8 mouse cellular contexts compared by ENCODE assay signal in the genomic region with DNA sequence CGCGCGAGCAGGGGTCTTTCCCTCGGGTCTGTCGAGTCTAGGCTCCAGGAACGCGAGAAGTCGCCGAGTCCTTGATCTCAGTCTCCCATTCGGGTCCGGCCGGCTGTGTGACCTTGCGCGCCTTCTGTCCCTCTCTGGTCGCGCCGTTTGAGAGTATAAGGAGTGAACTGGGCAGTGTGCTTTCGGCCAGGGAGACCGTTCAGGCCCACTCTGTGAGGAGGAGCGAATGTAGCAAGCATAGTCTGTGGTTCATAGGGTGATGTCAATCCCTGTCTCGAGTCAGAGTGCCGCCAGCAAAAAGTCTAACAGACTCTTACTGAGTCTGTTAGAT. TPM values are rescaled to one million over a fixed set of nuclear protein-coding genes. Genes with fewer than 3 reads are reported as not detected.
DNase-seq lines count a peak whose midpoint lies in the region; ATAC-seq and TF ChIP-seq lines count a peak whose summit lies in the region.

No protein-coding gene starts in this region.

- no peak for ATAC-seq in embryonic facial prominence, embryonic 15.5 days (ENCODE audit: insufficient number of reproducible peaks, low FRiP score, low TSS enrichment, low read depth)
- no peak for ATAC-seq in intestine, postnatal 0 days
- 0 out of 2 replicates have a peak, but pooled peaks have one; percentile 11 for ATAC-seq in neural tube, embryonic 13.5 days (ENCODE audit: low read depth)

- DNase-seq in lung, adult 2 months: no peak
- no peak for DNase-seq in lung, postnatal 4 days
- DNase-seq in gastrocnemius, postnatal 25 days: no peak
- DNase-seq in layer of hippocampus, adult 18-20 months (ENCODE audit: low spot score in 2 of 2): no peak
- DNase-seq in kidney, postnatal 25 days: no peak

- WGBS in lung, adult 2 months: under 1% methylated on average over 22 of the region's 22 CpGs
- WGBS in embryonic facial prominence, embryonic 15.5 days: under 1% methylated on average over 22 of the region's 22 CpGs
- WGBS in intestine, postnatal 0 days: 0% methylated on average over 22 of the region's 22 CpGs
- WGBS in neural tube, embryonic 13.5 days: under 1% methylated on average over 22 of the region's 22 CpGs

- H3K4me3 ChIP-seq in lung, adult 2 months (replicated peaks; ENCODE audit: extremely low read depth, low read depth, low read length): peak overlapping the region; percentile 85
- peak overlapping the region; percentile 89 for H3K4me3 ChIP-seq in embryonic facial prominence, embryonic 15.5 days (replicated peaks)
- H3K4me3 ChIP-seq in intestine, postnatal 0 days (ENCODE audit: low read depth, low read length): peak overlapping the region; percentile 99
- peak overlapping the region; percentile 82 for H3K4me3 ChIP-seq in neural tube, embryonic 13.5 days

- H3K27ac ChIP-seq in embryonic facial prominence, embryonic 15.5 days (replicated peaks): peak overlapping the region; percentile 94
- peak overlapping the region; percentile 94; the same call in 1 of the 2 replicates for H3K27ac ChIP-seq in intestine, postnatal 0 days (ENCODE audit: low read depth, low read length)
- peak overlapping the region; percentile 94 for H3K27ac ChIP-seq in neural tube, embryonic 13.5 days (replicated peaks)

- H3K4me2 ChIP-seq in embryonic facial prominence, embryonic 15.5 days (replicated peaks): peak overlapping the region; percentile 61
- peak overlapping the region; percentile 77 for H3K4me2 ChIP-seq in intestine, postnatal 0 days (replicated peaks; ENCODE audit: low read depth)
- H3K4me2 ChIP-seq in neural tube, embryonic 13.5 days: peak overlapping the region; percentile 85

- peak overlapping the region; percentile 73 for H3K9ac ChIP-seq in embryonic facial prominence, embryonic 15.5 days
- peak overlapping the region; percentile 87 for H3K9ac ChIP-seq in intestine, postnatal 0 days (ENCODE audit: low read depth, low read length)
- H3K9ac ChIP-seq in neural tube, embryonic 13.5 days: peak overlapping the region; percentile 83

- no peak for TF ChIP-seq CTCF in lung, adult 2 months (IDR thresholded peaks at IDR 0.05; ENCODE audit: insufficient read depth, low read length)
- no peak for TF ChIP-seq CTCF in intestine, postnatal 0 days (IDR thresholded peaks at IDR 0.05; ENCODE audit: low read depth)

- peaks cover 6% of the 10 kb centered on the region; the same call in 1 of the 2 replicates for H3K36me3 ChIP-seq in embryonic facial prominence, embryonic 15.5 days
- no peaks in the 10 kb centered on the region; the same call in 1 of the 2 replicates for H3K36me3 ChIP-seq in intestine, postnatal 0 days (ENCODE audit: control insufficient read depth, insufficient read depth)
- peaks cover 18% of the 10 kb centered on the region for H3K36me3 ChIP-seq in neural tube, embryonic 13.5 days

- H3K27me3 ChIP-seq in embryonic facial prominence, embryonic 15.5 days: no peaks in the 10 kb centered on the region
- no peaks in the 10 kb centered on the region for H3K27me3 ChIP-seq in intestine, postnatal 0 days (replicated peaks; ENCODE audit: control insufficient read depth, insufficient read depth, low read length)
- H3K27me3 ChIP-seq in neural tube, embryonic 13.5 days: no peaks in the 10 kb centered on the region

- peaks cover 12% of the 10 kb centered on the region; the same call in 1 of the 2 replicates for H3K4me1 ChIP-seq in lung, adult 2 months (ENCODE audit: control insufficient read depth, insufficient read depth, low read length)
- peaks cover 21% of the 10 kb centered on the region for H3K4me1 ChIP-seq in embryonic facial prominence, embryonic 15.5 days
- peaks cover 8% of the 10 kb centered on the region; the same call in 1 of the 2 replicates for H3K4me1 ChIP-seq in intestine, postnatal 0 days (replicated peaks; ENCODE audit: control insufficient read depth, insufficient read depth, low read length)
- H3K4me1 ChIP-seq in neural tube, embryonic 13.5 days (replicated peaks): peaks cover 34% of the 10 kb centered on the region

- no peak for TF ChIP-seq POLR2A in lung, adult 2 months (IDR thresholded peaks at IDR 0.05; ENCODE audit: borderline replicate concordance, extremely low read depth, low read depth, low read length)

- no peaks in the 10 kb centered on the region for H3K9me3 ChIP-seq in embryonic facial prominence, embryonic 15.5 days (replicated peaks)
- H3K9me3 ChIP-seq in intestine, postnatal 0 days (ENCODE audit: control insufficient read depth): no peaks in the 10 kb centered on the region
- no peaks in the 10 kb centered on the region for H3K9me3 ChIP-seq in neural tube, embryonic 13.5 days

RNA-seq across cellular contexts. Expression of gene Mrps5, which starts 0.5 kb away (rescaled TPM):
- 32.0 and 37.8 TPM in 2 replicates for polyA plus RNA-seq in lung, adult 2 months (2012; rRNA removed)
- polyA plus RNA-seq in embryonic facial prominence, embryonic 15.5 days (2015; fragmentation: Nextera tagmentation; extraction: Ambion mirVana): 113 and 124 TPM in 2 replicates
- polyA plus RNA-seq in intestine, postnatal 0 days (2015; fragmentation: Nextera tagmentation; extraction: Ambion mirVana): 65.9 and 71.0 TPM in 2 replicates
- polyA plus RNA-seq in neural tube, embryonic 13.5 days (2015; fragmentation: Nextera tagmentation; extraction: Ambion mirVana): 126 and 131 TPM in 2 replicates
- total RNA-seq in gastrocnemius, postnatal 25 days (2021): 10 to 100 TPM; 78.9 to 79.3 TPM
- 10 to 100 TPM; 82.9 to 94.5 TPM for total RNA-seq in layer of hippocampus, adult 18-20 months (2021)

RNA-seq across cellular contexts. Expression of gene Zfp661, which starts 0.6 kb away (rescaled TPM):
- 1.7 and 2.9 TPM in 2 replicates for polyA plus RNA-seq in lung, adult 2 months (2012; rRNA removed)
- 4.7 and 5.8 TPM in 2 replicates for polyA plus RNA-seq in embryonic facial prominence, embryonic 15.5 days (2015; fragmentation: Nextera tagmentation; extraction: Ambion mirVana)
- 0.99 and 1.1 TPM in 2 replicates for polyA plus RNA-seq in intestine, postnatal 0 days (2015; fragmentation: Nextera tagmentation; extraction: Ambion mirVana)
- 8.3 and 9.5 TPM in 2 replicates for polyA plus RNA-seq in neural tube, embryonic 13.5 days (2015; fragmentation: Nextera tagmentation; extraction: Ambion mirVana)
- total RNA-seq in gastrocnemius, postnatal 25 days (2021): 1 to 10 TPM; 1.7 to 2.1 TPM
- 1 to 10 TPM; 8.4 to 8.8 TPM for total RNA-seq in layer of hippocampus, adult 18-20 months (2021)

RNA-seq across cellular contexts. Expression of gene Prom2, which starts 46.2 kb away (rescaled TPM):
- 1.0 and 9.6 TPM in 2 replicates for polyA plus RNA-seq in lung, adult 2 months (2012; rRNA removed)
- polyA plus RNA-seq in embryonic facial prominence, embryonic 15.5 days (2015; fragmentation: Nextera tagmentation; extraction: Ambion mirVana): 8.9 and 11.2 TPM in 2 replicates
- polyA plus RNA-seq in intestine, postnatal 0 days (2015; fragmentation: Nextera tagmentation; extraction: Ambion mirVana): 0.04 TPM in 1 of 2 replicates, not detected in the other
- polyA plus RNA-seq in neural tube, embryonic 13.5 days (2015; fragmentation: Nextera tagmentation; extraction: Ambion mirVana): not detected in 2 replicates
- total RNA-seq in gastrocnemius, postnatal 25 days (2021): not detected
- total RNA-seq in layer of hippocampus, adult 18-20 months (2021): under 1 TPM in 1 of 2 experiments, not detected in 1; 0.27 TPM
